Mouse (Mus musculus) MEL (cell line): ENCODE measurements around the gene Nos1ap. TPM values are rescaled to one million over a fixed set of nuclear protein-coding genes. Genes with fewer than 3 reads are reported as not detected.

Source experiments
- DNase-seq: peaks from one replicate; pipeline ENCODE4 v3.0.0; 2011; ENCODE audit warnings: low read depth, low spot score
- H3K27ac ChIP-seq: 2 replicates; pipeline ENCODE4 v1.5.1; 2012; ENCODE audit warnings: low read depth, mild to moderate bottlenecking, control low read depth, low read length, moderate library complexity; ENCODE audit not compliant: control insufficient read depth
- H3K27me3 ChIP-seq, 2 experiments: fragments of 150-350 bp in 1 of 2; sonication (generic) in 1 of 2; 2 replicates each; pipeline ENCODE4 v1.6.1; 2012; ENCODE audit warnings: low read length in 2 of 2, mild to moderate bottlenecking in 2 of 2, improper control_type of control experiment in 1 of 2, moderate library complexity in 1 of 2; ENCODE audit not compliant: insufficient read depth in 2 of 2, control insufficient read depth in 1 of 2
- H3K36me3 ChIP-seq, 2 experiments: 2 replicates each; pipeline ENCODE4 v1.6.1; 2012 to 2014; ENCODE audit warnings: low read length in 2 of 2, improper control_type of control experiment in 1 of 2, inconsistent platforms in 1 of 2, mild to moderate bottlenecking in 1 of 2; ENCODE audit not compliant: insufficient read depth in 2 of 2, control insufficient read depth in 1 of 2
- H3K4me1 ChIP-seq, 2 experiments: fragments of 150-350 bp in 1 of 2; sonication (generic) in 1 of 2; 2 replicates each; pipeline ENCODE4 v1.6.1; 2012; ENCODE audit warnings: low read length in 2 of 2, improper control_type of control experiment in 1 of 2, mild to moderate bottlenecking in 1 of 2; ENCODE audit not compliant: insufficient read depth in 2 of 2, control insufficient read depth in 1 of 2
- H3K4me3 ChIP-seq, 2 experiments: fragments of 150-350 bp in 1 of 2; sonication (generic) in 1 of 2; 2 replicates each; pipeline ENCODE4 v1.5.1; 2012; ENCODE audit warnings: low read depth in 2 of 2, low read length in 2 of 2, mild to moderate bottlenecking in 2 of 2, moderate library complexity in 2 of 2, control low read depth in 1 of 2, improper control_type of control experiment in 1 of 2; ENCODE audit not compliant: control insufficient read depth in 1 of 2, insufficient read depth in 1 of 2
- H3K79me2 ChIP-seq: 2 replicates; pipeline ENCODE4 v1.6.1; 2012; ENCODE audit warnings: mild to moderate bottlenecking, low read length, moderate library complexity; ENCODE audit not compliant: control insufficient read depth, poor library complexity, insufficient read depth
- H3K9ac ChIP-seq: 2 replicates; pipeline ENCODE4 v1.6.1; 2012; ENCODE audit warnings: low read depth, mild to moderate bottlenecking, control low read depth, low read length, moderate library complexity; ENCODE audit not compliant: control insufficient read depth, poor library complexity, severe bottlenecking
- H3K9me3 ChIP-seq: fragments of 150-350 bp; sonication (generic); replicated peaks from 2 replicates; pipeline ENCODE4 v1.6.1; 2012; ENCODE audit warnings: mild to moderate bottlenecking, low read length, improper control_type of control experiment, moderate library complexity; ENCODE audit not compliant: insufficient read depth
- BHLHE40 ChIP-seq: IDR thresholded peaks from 2 replicates; pipeline ENCODE4 v1.6.1; 2012; ENCODE audit warnings: low read depth, mild to moderate bottlenecking, inconsistent platforms, low read length, improper control_type of control experiment, borderline replicate concordance
- CHD2 ChIP-seq: IDR thresholded peaks from 2 replicates; pipeline ENCODE4 v1.6.1; 2011; ENCODE audit warnings: low read length, improper control_type of control experiment
- CTCF ChIP-seq, 3 experiments: IDR thresholded peaks in 2 of 3; conservative IDR thresholded peaks in 1 of 3; 2 replicates each; pipeline ENCODE4 v1.5.1; 2011 to 2012; ENCODE audit warnings: low read length in 3 of 3, low read depth in 2 of 3, mild to moderate bottlenecking in 2 of 3, improper control_type of control experiment in 1 of 3, inconsistent platforms in 1 of 3, mixed read lengths in 1 of 3, moderate library complexity in 1 of 3; ENCODE audit not compliant: control insufficient read depth in 1 of 3, insufficient read depth in 1 of 3, poor library complexity in 1 of 3, severe bottlenecking in 1 of 3
- EP300 ChIP-seq, 2 experiments: IDR thresholded peaks; 2 replicates each; pipeline ENCODE4 v1.6.1; 2011; ENCODE audit warnings: improper control_type of control experiment in 2 of 2, low read length in 2 of 2, low read depth in 1 of 2, mild to moderate bottlenecking in 1 of 2
- ETS1 ChIP-seq: IDR thresholded peaks from 2 replicates; pipeline ENCODE4 v1.6.1; 2012; ENCODE audit warnings: low read depth, mild to moderate bottlenecking, inconsistent platforms, low read length, improper control_type of control experiment, moderate library complexity
- GABPA ChIP-seq: IDR thresholded peaks from 2 replicates; pipeline ENCODE4 v1.6.1; 2012; ENCODE audit warnings: low read depth, mild to moderate bottlenecking, inconsistent platforms, low read length, improper control_type of control experiment, moderate library complexity
- KAT2A ChIP-seq: conservative IDR thresholded peaks from 2 replicates; pipeline ENCODE4 v1.6.1; 2012; ENCODE audit warnings: low read depth, low read length, improper control_type of control experiment, inconsistent platforms
- MAFK ChIP-seq: IDR thresholded peaks from 2 replicates; pipeline ENCODE4 v1.6.1; 2011; ENCODE audit warnings: low read depth, mild to moderate bottlenecking, low read length, improper control_type of control experiment, borderline replicate concordance
- MAX ChIP-seq: IDR thresholded peaks from 2 replicates; pipeline ENCODE4 v1.6.1; 2011; ENCODE audit warnings: low read length, improper control_type of control experiment
- MEF2A ChIP-seq: IDR thresholded peaks from 2 replicates; pipeline ENCODE4 v1.6.1; 2014; ENCODE audit warnings: low read depth, mild to moderate bottlenecking, inconsistent platforms, low read length, improper control_type of control experiment; ENCODE audit not compliant: poor library complexity, insufficient replicate concordance, severe bottlenecking; ENCODE audit errors: extremely low read depth
- MXI1 ChIP-seq: IDR thresholded peaks from 2 replicates; pipeline ENCODE4 v1.6.1; 2011; ENCODE audit warnings: mild to moderate bottlenecking, low read depth, low read length, improper control_type of control experiment
- MYB ChIP-seq: IDR thresholded peaks from 2 replicates; pipeline ENCODE4 v1.6.1; 2011; ENCODE audit warnings: mild to moderate bottlenecking, low read depth, low read length, improper control_type of control experiment
- MYC ChIP-seq: IDR thresholded peaks from 2 replicates; pipeline ENCODE4 v1.6.1; 2011; ENCODE audit warnings: low read depth, mild to moderate bottlenecking, low read length, improper control_type of control experiment, moderate library complexity
- NELFE ChIP-seq: IDR thresholded peaks from 2 replicates; pipeline ENCODE4 v1.6.1; 2011; ENCODE audit warnings: low read depth, low read length, improper control_type of control experiment
- NRF1 ChIP-seq: IDR thresholded peaks from 2 replicates; pipeline ENCODE4 v1.6.1; 2014; ENCODE audit warnings: low read depth, mild to moderate bottlenecking, inconsistent platforms, low read length, improper control_type of control experiment, moderate library complexity; ENCODE audit not compliant: poor library complexity, insufficient read depth, severe bottlenecking
- POLR2A ChIP-seq, 2 experiments: IDR thresholded peaks; 2 replicates each; pipeline ENCODE4 v1.6.1; 2011 to 2012; ENCODE audit warnings: low read length in 2 of 2, mild to moderate bottlenecking in 2 of 2, control low read depth in 1 of 2, improper control_type of control experiment in 1 of 2, low read depth in 1 of 2, moderate library complexity in 1 of 2; ENCODE audit not compliant: control insufficient read depth in 1 of 2, insufficient read depth in 1 of 2, poor library complexity in 1 of 2
- POLR2AphosphoS2 ChIP-seq: IDR thresholded peaks from 2 replicates; pipeline ENCODE4 v1.6.1; 2011; ENCODE audit warnings: low read length, improper control_type of control experiment
- POLR2AphosphoS5 ChIP-seq: IDR thresholded peaks from 2 replicates; pipeline ENCODE4 v1.6.1; 2012; ENCODE audit warnings: low read depth, borderline replicate concordance, mild to moderate bottlenecking, inconsistent platforms, low read length, moderate library complexity, mixed read lengths
- RAD21 ChIP-seq: IDR thresholded peaks from 2 replicates; pipeline ENCODE4 v1.6.1; 2011; ENCODE audit warnings: mild to moderate bottlenecking, low read depth, low read length, improper control_type of control experiment
- RCOR1 ChIP-seq: IDR thresholded peaks from 2 replicates; pipeline ENCODE4 v1.6.1; 2012; ENCODE audit warnings: low read depth, mild to moderate bottlenecking, inconsistent platforms, low read length, improper control_type of control experiment
- TAL1 ChIP-seq: IDR thresholded peaks from 2 replicates; pipeline ENCODE4 v1.6.1; 2012; ENCODE audit warnings: mild to moderate bottlenecking, inconsistent platforms, low read length, moderate library complexity, mixed read lengths
- TBP ChIP-seq: IDR thresholded peaks from 2 replicates; pipeline ENCODE4 v1.8.0; 2011; ENCODE audit warnings: low read depth, low read length, improper control_type of control experiment
- TCF12 ChIP-seq: IDR thresholded peaks from 2 replicates; pipeline ENCODE4 v1.6.1; 2014; ENCODE audit warnings: low read depth, mild to moderate bottlenecking, inconsistent platforms, low read length, improper control_type of control experiment, moderate library complexity
- USF1 ChIP-seq: IDR thresholded peaks from 2 replicates; pipeline ENCODE4 v1.6.1; 2014; ENCODE audit warnings: low read depth, mild to moderate bottlenecking, inconsistent platforms, low read length, improper control_type of control experiment, moderate library complexity
- ZC3H11A ChIP-seq: IDR thresholded peaks from 2 replicates; pipeline ENCODE4 v1.6.1; 2012; ENCODE audit warnings: low read depth, mild to moderate bottlenecking, inconsistent platforms, low read length, improper control_type of control experiment
- ZKSCAN1 ChIP-seq: IDR thresholded peaks from 2 replicates; pipeline ENCODE4 v1.6.1; 2012; ENCODE audit warnings: low read depth, mild to moderate bottlenecking, inconsistent platforms, low read length, improper control_type of control experiment, moderate library complexity
- ZNF384 ChIP-seq: IDR thresholded peaks from 2 replicates; pipeline ENCODE4 v1.6.1; 2012; ENCODE audit warnings: low read depth, mild to moderate bottlenecking, inconsistent platforms, low read length, improper control_type of control experiment
- polyA plus RNA-seq, 2 experiments: library from polyadenylated mRNA; stranded (reverse) in 1 of 2; unstranded in 1 of 2; fragments of >175 nt in 1 of 2; fragments of >200 nt in 1 of 2; gene quantifications; 2 replicates each; pipeline versions ENCODE4 v1.2.1 to v1.2.4; 2012; ENCODE audit warnings: low replicate concordance in 2 of 2, low read depth in 1 of 2; ENCODE audit not compliant: insufficient read length in 2 of 2, insufficient read depth in 1 of 2, missing spikeins in 1 of 2
- total RNA-seq: library from RNA; depleted of rRNA; stranded (reverse); fragments of 300-350 nt; gene quantifications from 2 replicates; pipeline ENCODE4 v1.2.3, GENCODE M21; 2012

Gene Nos1ap
- total and polyA plus RNA-seq, 3 experiments = 0.62 to 2.4 TPM; not detected in 1

DNA sequence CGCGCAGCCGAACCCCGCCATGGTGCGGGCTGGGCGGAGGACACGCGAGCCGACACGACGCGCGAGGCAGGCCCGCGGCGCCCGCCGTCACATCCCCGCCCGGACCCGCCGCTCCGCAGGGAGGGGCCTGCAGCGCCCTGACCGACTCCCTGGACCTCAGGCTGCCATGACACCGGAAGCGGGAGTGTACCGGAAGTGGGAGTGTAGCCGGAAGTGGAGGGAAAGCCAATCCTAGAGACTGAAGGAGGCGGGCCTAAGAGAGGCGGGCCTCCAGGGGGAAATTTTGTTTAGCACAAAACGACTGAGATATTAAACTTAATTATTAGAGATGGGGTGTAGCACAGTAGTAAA is 334.1 kb downstream of the Nos1ap start:
- no peak overlapping the region for H3K4me3 ChIP-seq
- H3K79me2 ChIP-seq = no peaks in the 10 kb centered on the region
- no peaks in the 10 kb centered on the region for H3K27me3 ChIP-seq
- no peak overlapping the region for H3K27ac ChIP-seq
- no peak overlapping the region for H3K9ac ChIP-seq
- DNase-seq = no peak
- no peaks in the 10 kb centered on the region for H3K4me1 ChIP-seq
- TF ChIP-seq TAL1 = no peak
- TF ChIP-seq MXI1 = no peak
- no peak for TF ChIP-seq CTCF (IDR thresholded peaks at IDR 0.05 in 2 of 3, conservative IDR thresholded peaks at IDR 0.05 in 1 of 3; ENCODE audit: control insufficient read depth in 1 of 3, insufficient read depth in 1 of 3, low read depth in 2 of 3, low read length in 3 of 3, poor library complexity in 1 of 3, severe bottlenecking in 1 of 3)
- TF ChIP-seq GABPA = no peak
- no peak for TF ChIP-seq ZNF384
- TF ChIP-seq TCF12 = no peak
- no peak for TF ChIP-seq KAT2A
- TF ChIP-seq NRF1 = no peak
- no peak for TF ChIP-seq TBP
- TF ChIP-seq MAFK = no peak
- TF ChIP-seq BHLHE40 = no peak
- TF ChIP-seq EP300 (IDR thresholded peaks at IDR 0.05; ENCODE audit: low read depth in 1 of 2, low read length in 2 of 2) = no peak
- TF ChIP-seq ZKSCAN1 = no peak
- TF ChIP-seq NELFE = no peak
- no peak for TF ChIP-seq POLR2AphosphoS5
- TF ChIP-seq RCOR1 = no peak
- no peak for TF ChIP-seq POLR2A (IDR thresholded peaks at IDR 0.05; ENCODE audit: control insufficient read depth in 1 of 2, insufficient read depth in 1 of 2, low read depth in 1 of 2, low read length in 2 of 2, poor library complexity in 1 of 2)
- no peak for TF ChIP-seq ETS1
- no peaks in the 10 kb centered on the region for H3K9me3 ChIP-seq
- no peaks in the 10 kb centered on the region for H3K36me3 ChIP-seq

DNA sequence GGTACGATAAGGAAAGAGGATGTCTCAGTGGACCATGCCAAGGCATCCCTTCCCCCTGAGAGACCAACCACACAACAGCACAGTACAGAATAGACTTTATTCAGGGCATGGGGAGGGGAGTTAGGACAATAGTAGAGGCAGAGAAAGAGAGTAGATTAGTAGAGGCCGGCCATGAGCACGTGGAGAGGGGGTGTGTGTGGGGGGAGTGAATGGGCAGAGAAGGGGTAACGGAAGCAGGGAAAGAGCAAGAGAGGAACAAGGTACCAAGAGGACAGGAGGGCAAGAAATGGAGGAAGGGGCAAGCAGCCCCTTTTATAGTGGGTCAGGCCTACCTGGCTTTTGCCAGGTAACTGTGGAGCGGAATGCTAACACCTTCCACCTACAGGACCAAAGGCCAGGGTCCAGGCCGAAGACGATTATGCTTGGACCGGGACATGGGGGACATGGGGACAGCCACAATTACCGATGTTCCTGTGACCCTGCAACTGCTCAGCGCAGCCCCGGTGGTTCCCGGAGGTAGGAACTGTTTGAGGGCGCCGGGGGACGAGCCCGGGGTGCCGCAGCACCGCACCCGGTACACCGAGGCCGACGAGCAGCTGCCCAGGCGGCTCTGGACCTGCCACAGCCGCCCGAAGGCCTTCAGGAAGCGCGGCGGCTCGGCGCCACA is 334.6 kb downstream of the Nos1ap start:
- Histone ChIP-seq H3K9ac (no peak overlapping the region), H3K79me2 (no peaks in the 10 kb centered on the region), H3K4me3 (no peak overlapping the region), H3K4me1 (no peaks in the 10 kb centered on the region), H3K9me3 (no peaks in the 10 kb centered on the region), H3K27me3 (no peaks in the 10 kb centered on the region), H3K27ac (no peak overlapping the region), H3K36me3 (no peaks in the 10 kb centered on the region)
- no peak for DNase-seq
- no peak for TF ChIP-seq NRF1
- no peak for TF ChIP-seq NELFE
- TF ChIP-seq POLR2AphosphoS5 = no peak
- TF ChIP-seq BHLHE40 = no peak
- TF ChIP-seq ZKSCAN1 = no peak
- TF ChIP-seq ZC3H11A = no peak
- no peak for TF ChIP-seq MXI1
- no peak for TF ChIP-seq CHD2
- no peak for TF ChIP-seq POLR2AphosphoS2
- no peak for TF ChIP-seq RAD21
- TF ChIP-seq MYC = no peak
- TF ChIP-seq CTCF (IDR thresholded peaks at IDR 0.05 in 2 of 3, conservative IDR thresholded peaks at IDR 0.05 in 1 of 3; ENCODE audit: control insufficient read depth in 1 of 3, insufficient read depth in 1 of 3, low read depth in 2 of 3, low read length in 3 of 3, poor library complexity in 1 of 3, severe bottlenecking in 1 of 3) = no peak
- no peak for TF ChIP-seq GABPA
- no peak for TF ChIP-seq MEF2A
- TF ChIP-seq RCOR1 = no peak
- TF ChIP-seq MAX = no peak
- no peak for TF ChIP-seq USF1
- TF ChIP-seq MYB = no peak
